Mouse (Mus musculus): ENCODE results near the gene Dkk2. TPM values are rescaled to one million over a fixed set of nuclear protein-coding genes. Genes with fewer than 3 reads are reported as not detected.

Dkk2 gene
- total and polyA plus RNA-seq, 2 experiments = 0.02 to 0.09 TPM

GRCm38 (mm10) chr3:132149446-132150025 is 64.4 kb downstream of the Dkk2 start:
- Histone ChIP-seq H3K4me1 (ENCODE audit: control insufficient read depth, insufficient read depth, low read length) (no peaks in the 10 kb centered on the region), H3K27me3 (ENCODE audit: control insufficient read depth, insufficient read depth, low read length) (no peaks in the 10 kb centered on the region), H3K36me3 (ENCODE audit: control insufficient read depth, insufficient read depth, low read length) (no peaks in the 10 kb centered on the region), H3K9ac (ENCODE audit: low read depth, low read length) (no peak overlapping the region), H3K27ac (replicated peaks; ENCODE audit: insufficient read depth, low read depth, low read length) (no peak overlapping the region), H3K79me2 (ENCODE audit: control insufficient read depth, insufficient read depth, low read length) (no peaks in the 10 kb centered on the region), H3K4me3 (ENCODE audit: insufficient read depth, low read depth, low read length) (no peak overlapping the region)
- DNase-seq (ENCODE audit: extremely low read depth, low read depth, low spot score) = no peak
- TF ChIP-seq CTCF (IDR thresholded peaks at IDR 0.05; ENCODE audit: low read depth, low read length) = no peak
- no peak for TF ChIP-seq POLR2A (IDR thresholded peaks at IDR 0.05; ENCODE audit: extremely low read depth, insufficient read depth, low read length)
- 73% methylated on average over 6 of the region's 6 CpGs for WGBS

- no peaks in the 10 kb centered on the region for H3K27me3 ChIP-seq (ENCODE audit: control insufficient read depth, insufficient read depth, low read length)
- H3K4me1 ChIP-seq (ENCODE audit: control insufficient read depth, insufficient read depth, low read length) = no peaks in the 10 kb centered on the region
- no peaks in the 10 kb centered on the region for H3K36me3 ChIP-seq (ENCODE audit: control insufficient read depth, insufficient read depth, low read length)
- no peaks in the 10 kb centered on the region for H3K79me2 ChIP-seq (ENCODE audit: control insufficient read depth, insufficient read depth, low read length)
- WGBS = 93% methylated on average over 2 of the region's 2 CpGs
- no peak for DNase-seq (ENCODE audit: extremely low read depth, low read depth, low spot score)
- no peak overlapping the region for H3K27ac ChIP-seq (replicated peaks; ENCODE audit: insufficient read depth, low read depth, low read length)
- no peak overlapping the region for H3K4me3 ChIP-seq (ENCODE audit: insufficient read depth, low read depth, low read length)
- TF ChIP-seq CTCF (IDR thresholded peaks at IDR 0.05; ENCODE audit: low read depth, low read length) (no peak), POLR2A (IDR thresholded peaks at IDR 0.05; ENCODE audit: extremely low read depth, insufficient read depth, low read length) (no peak)
- H3K9ac ChIP-seq (ENCODE audit: low read depth, low read length) = no peak overlapping the region
These were observed 73.7 kb downstream of the Dkk2 start for GRCm38 (mm10) chr3:132158817-132159216.

GRCm38 (mm10) chr3:132168911-132169310 is 83.8 kb downstream of the Dkk2 start:
- Histone ChIP-seq H3K4me3 (ENCODE audit: insufficient read depth, low read depth, low read length) (no peak overlapping the region), H3K4me1 (ENCODE audit: control insufficient read depth, insufficient read depth, low read length) (no peaks in the 10 kb centered on the region; the same call in 1 of the 2 replicates), H3K27me3 (ENCODE audit: control insufficient read depth, insufficient read depth, low read length) (no peaks in the 10 kb centered on the region), H3K79me2 (ENCODE audit: control insufficient read depth, insufficient read depth, low read length) (no peaks in the 10 kb centered on the region), H3K27ac (replicated peaks; ENCODE audit: insufficient read depth, low read depth, low read length) (no peak overlapping the region), H3K9ac (ENCODE audit: low read depth, low read length) (no peak overlapping the region), H3K36me3 (ENCODE audit: control insufficient read depth, insufficient read depth, low read length) (no peaks in the 10 kb centered on the region)
- WGBS = 23% methylated on average over 3 of the region's 3 CpGs
- no peak for TF ChIP-seq POLR2A (IDR thresholded peaks at IDR 0.05; ENCODE audit: extremely low read depth, insufficient read depth, low read length)
- peak; percentile 71 for DNase-seq (ENCODE audit: extremely low read depth, low read depth, low spot score)

- Histone ChIP-seq H3K4me3 (ENCODE audit: insufficient read depth, low read depth, low read length) (no peak overlapping the region), H3K4me1 (ENCODE audit: control insufficient read depth, insufficient read depth, low read length) (no peaks in the 10 kb centered on the region), H3K27me3 (ENCODE audit: control insufficient read depth, insufficient read depth, low read length) (no peaks in the 10 kb centered on the region), H3K79me2 (ENCODE audit: control insufficient read depth, insufficient read depth, low read length) (no peaks in the 10 kb centered on the region), H3K36me3 (ENCODE audit: control insufficient read depth, insufficient read depth, low read length) (no peaks in the 10 kb centered on the region), H3K9ac (ENCODE audit: low read depth, low read length) (no peak overlapping the region), H3K27ac (replicated peaks; ENCODE audit: insufficient read depth, low read depth, low read length) (no peak overlapping the region)
- no peak for DNase-seq (ENCODE audit: extremely low read depth, low read depth, low spot score)
- TF ChIP-seq CTCF (IDR thresholded peaks at IDR 0.05; ENCODE audit: low read depth, low read length) (no peak), POLR2A (IDR thresholded peaks at IDR 0.05; ENCODE audit: extremely low read depth, insufficient read depth, low read length) (no peak)
- 89% methylated on average over 12 of the region's 12 CpGs for WGBS
These were observed 101.9 kb downstream of the Dkk2 start for GRCm38 (mm10) chr3:132186888-132187552.

- H3K27ac ChIP-seq (replicated peaks; ENCODE audit: insufficient read depth, low read depth, low read length) = no peak overlapping the region
- WGBS = 79% methylated on average over 4 of the region's 4 CpGs
- TF ChIP-seq POLR2A (IDR thresholded peaks at IDR 0.05; ENCODE audit: extremely low read depth, insufficient read depth, low read length) (no peak), CTCF (IDR thresholded peaks at IDR 0.05; ENCODE audit: low read depth, low read length) (no peak)
- H3K27me3 ChIP-seq (ENCODE audit: control insufficient read depth, insufficient read depth, low read length) = no peaks in the 10 kb centered on the region
- no peaks in the 10 kb centered on the region for H3K4me1 ChIP-seq (ENCODE audit: control insufficient read depth, insufficient read depth, low read length)
- no peaks in the 10 kb centered on the region for H3K36me3 ChIP-seq (ENCODE audit: control insufficient read depth, insufficient read depth, low read length)
- no peak overlapping the region for H3K4me3 ChIP-seq (ENCODE audit: insufficient read depth, low read depth, low read length)
- no peak overlapping the region for H3K9ac ChIP-seq (ENCODE audit: low read depth, low read length)
- H3K79me2 ChIP-seq (ENCODE audit: control insufficient read depth, insufficient read depth, low read length) = no peaks in the 10 kb centered on the region
- DNase-seq (ENCODE audit: extremely low read depth, low read depth, low spot score) = no peak
These were observed 116.9 kb downstream of the Dkk2 start for GRCm38 (mm10) chr3:132201950-132202349.

GRCm38 (mm10) chr3:132202665-132203064 is 117.6 kb downstream of the Dkk2 start:
- Histone ChIP-seq H3K36me3 (ENCODE audit: control insufficient read depth, insufficient read depth, low read length) (no peaks in the 10 kb centered on the region), H3K4me3 (ENCODE audit: insufficient read depth, low read depth, low read length) (no peak overlapping the region), H3K27ac (replicated peaks; ENCODE audit: insufficient read depth, low read depth, low read length) (no peak overlapping the region), H3K79me2 (ENCODE audit: control insufficient read depth, insufficient read depth, low read length) (no peaks in the 10 kb centered on the region), H3K27me3 (ENCODE audit: control insufficient read depth, insufficient read depth, low read length) (no peaks in the 10 kb centered on the region), H3K9ac (ENCODE audit: low read depth, low read length) (no peak overlapping the region), H3K4me1 (ENCODE audit: control insufficient read depth, insufficient read depth, low read length) (no peaks in the 10 kb centered on the region)
- no peak for DNase-seq (ENCODE audit: extremely low read depth, low read depth, low spot score)
- WGBS = 90% methylated on average over 5 of the region's 5 CpGs
- no peak for TF ChIP-seq POLR2A (IDR thresholded peaks at IDR 0.05; ENCODE audit: extremely low read depth, insufficient read depth, low read length)
- TF ChIP-seq CTCF (IDR thresholded peaks at IDR 0.05; ENCODE audit: low read depth, low read length) = no peak
